Comparison of ENCODE assay signal across 15 mouse cellular contexts in the genomic region with DNA sequence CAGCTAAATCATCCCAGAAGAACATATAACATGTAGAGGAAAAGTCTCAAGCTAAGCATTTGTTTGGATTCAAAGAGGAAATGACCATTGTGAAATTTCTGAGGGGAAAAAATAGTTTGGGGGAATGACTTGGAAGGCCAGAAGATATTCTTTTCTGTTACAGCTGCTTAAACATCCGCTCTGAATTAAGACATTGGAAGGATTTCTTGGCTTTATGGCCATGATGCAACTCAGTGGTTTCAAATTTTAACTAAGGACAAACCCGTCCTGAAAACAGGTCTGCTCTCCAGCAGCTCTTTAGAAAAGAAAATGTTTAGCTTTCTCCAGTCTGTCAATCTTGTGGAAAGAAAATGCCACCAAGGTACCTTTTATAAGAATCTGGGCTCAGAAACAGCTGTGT.
DNase-seq lines count a peak whose midpoint lies in the region; ATAC-seq and TF ChIP-seq lines count a peak whose summit lies in the region.
"Had no signal": no experiment of that assay in that cellular context is flagged by ENCODE, and none has a peak within 500 bp of the region (broad histone marks: within the 10 kb centered on the region; RNA-seq: fewer than 3 reads in every experiment).

No protein-coding gene starts in this region.

- no peak for TF ChIP-seq CTCF in heart, adult 2 months (IDR thresholded peaks at IDR 0.05)

- TF ChIP-seq POLR2A in heart, adult 2 months (IDR thresholded peaks at IDR 0.05; ENCODE audit: insufficient read depth, low read depth, low read length): no peak

- no peaks in the 10 kb centered on the region for H3K36me3 ChIP-seq in heart, adult 2 months (ENCODE audit: control insufficient read depth, insufficient read depth, low read length)
- no peaks in the 10 kb centered on the region for H3K36me3 ChIP-seq in lung, embryonic 16.5 days (ENCODE audit: control insufficient read depth, insufficient read depth, low read length)
- H3K36me3 ChIP-seq in embryonic facial prominence, embryonic 13.5 days: no peaks in the 10 kb centered on the region
- H3K36me3 ChIP-seq: G1E; heart, embryonic 13.5 days; hindbrain, embryonic 15.5 days had no signal

- TF ChIP-seq EP300 in heart, adult 2 months (IDR thresholded peaks at IDR 0.05; ENCODE audit: insufficient read depth, low read depth, low read length): no peak

- intact Hi-C loops in heart, adult 2 months (cut with DNase I): no loop called here
- intact Hi-C loops in heart, postnatal 25 days (cut with DNase I): no loop called here

- ATAC-seq in lung, embryonic 16.5 days (ENCODE audit: low read depth): peak; percentile 36; the same call in 1 of the 2 replicates
- ATAC-seq in embryonic facial prominence, embryonic 13.5 days (ENCODE audit: insufficient number of reproducible peaks, insufficient read depth, low FRiP score, low TSS enrichment, low read depth): no peak

- 39% methylated on average over 2 of the region's 2 CpGs for WGBS in heart, adult 2 months
- 35% methylated on average over 2 of the region's 2 CpGs for WGBS in lung, embryonic 16.5 days
- 58% methylated on average over 2 of the region's 2 CpGs for WGBS in embryonic facial prominence, embryonic 13.5 days

- DNase-seq in heart, adult 2 months: no peak
- no peak for DNase-seq in heart, postnatal 25 days (ENCODE audit: low spot score)
- no peak for DNase-seq in lung, adult 18-20 months
- DNase-seq in skeletal muscle tissue, adult 2 months (ENCODE audit: low read depth, low spot score): peak; percentile 42
- no peak for DNase-seq in cerebellum, adult 18-20 months
- no peak for DNase-seq in embryo, embryonic 10.5 days (ENCODE audit: low spot score)
- DNase-seq: adrenal gland, postnatal 36 days; kidney, adult 8-10 months; right cerebral cortex, adult 18-20 months had no signal

- H3K79me2 ChIP-seq in heart, adult 2 months (replicated peaks; ENCODE audit: control insufficient read depth, insufficient read depth, low read length): no peaks in the 10 kb centered on the region

- no peak overlapping the region for H3K4me3 ChIP-seq in heart, adult 2 months
- no peak overlapping the region for H3K4me3 ChIP-seq in lung, embryonic 16.5 days (ENCODE audit: low read length)
- no peak overlapping the region for H3K4me3 ChIP-seq in embryonic facial prominence, embryonic 13.5 days
- H3K4me3 ChIP-seq: heart, embryonic 13.5 days; hindbrain, embryonic 15.5 days had no signal

- no peaks in the 10 kb centered on the region for H3K9me3 ChIP-seq in lung, embryonic 16.5 days (ENCODE audit: control insufficient read depth, low read length)
- H3K9me3 ChIP-seq in embryonic facial prominence, embryonic 13.5 days: no peaks in the 10 kb centered on the region
- H3K9me3 ChIP-seq: G1E; heart, embryonic 13.5 days; hindbrain, embryonic 15.5 days had no signal

- H3K4me2 ChIP-seq in lung, embryonic 16.5 days (ENCODE audit: low read depth, low read length): no peak overlapping the region
- H3K4me2 ChIP-seq in embryonic facial prominence, embryonic 13.5 days: no peak overlapping the region
- H3K4me2 ChIP-seq: heart, embryonic 13.5 days; hindbrain, embryonic 15.5 days had no signal

- no peaks in the 10 kb centered on the region for H3K27me3 ChIP-seq in heart, adult 2 months (ENCODE audit: control insufficient read depth, insufficient read depth, low read length)
- H3K27me3 ChIP-seq in lung, embryonic 16.5 days (ENCODE audit: control insufficient read depth, insufficient read depth, low read depth, low read length): no peaks in the 10 kb centered on the region
- H3K27me3 ChIP-seq in embryonic facial prominence, embryonic 13.5 days: no peaks in the 10 kb centered on the region
- H3K27me3 ChIP-seq: heart, embryonic 13.5 days; hindbrain, embryonic 15.5 days had no signal

- H3K9ac ChIP-seq in heart, adult 2 months (ENCODE audit: low read depth, low read length): no peak overlapping the region
- no peak overlapping the region for H3K9ac ChIP-seq in lung, embryonic 16.5 days (ENCODE audit: low read length)
- H3K9ac ChIP-seq in embryonic facial prominence, embryonic 13.5 days: no peak overlapping the region
- H3K9ac ChIP-seq: heart, embryonic 13.5 days; hindbrain, embryonic 15.5 days had no signal

- no peaks in the 10 kb centered on the region for H3K4me1 ChIP-seq in heart, adult 2 months (ENCODE audit: control insufficient read depth, insufficient read depth, low read length)
- H3K4me1 ChIP-seq in lung, embryonic 16.5 days (replicated peaks; ENCODE audit: control insufficient read depth, insufficient read depth, low read length): peaks cover 2% of the 10 kb centered on the region; the same call in 1 of the 2 replicates
- no peaks in the 10 kb centered on the region for H3K4me1 ChIP-seq in embryonic facial prominence, embryonic 13.5 days
- H3K4me1 ChIP-seq: heart, embryonic 13.5 days had no signal

- H3K27ac ChIP-seq in heart, adult 2 months: peak overlapping the region; percentile 31
- H3K27ac ChIP-seq in lung, embryonic 16.5 days (ENCODE audit: low read length): peak overlapping the region; percentile 36; the same call in 1 of the 2 replicates
- 0 out of 2 replicates have a peak overlapping the region, but pooled peaks have one; percentile 11 for H3K27ac ChIP-seq in embryonic facial prominence, embryonic 13.5 days
- H3K27ac ChIP-seq: heart, embryonic 13.5 days; hindbrain, embryonic 15.5 days; macrophage had no signal
